Mouse (Mus musculus): ENCODE data around the gene Slc35d2.

Gene Slc35d2

GRCm38 (mm10) chr13:64128858-64129615, at the start of gene Slc35d2:
Slc35d2 (minus strand) TSS chr13:64129368.
- DNase-seq (ENCODE audit: low read depth) = peak; percentile 64

- DNase-seq (ENCODE audit: low read depth) = no peak
These were observed 48.8 kb upstream of the Slc35d2 start for GRCm38 (mm10) chr13:64178000-64178399.

GRCm38 (mm10) chr13:64169746-64170145, 40.6 kb upstream of the Slc35d2 start:
- no peak for DNase-seq (ENCODE audit: low read depth)

GRCm38 (mm10) chr13:64163147-64163715, 34.1 kb upstream of the Slc35d2 start:
- DNase-seq (ENCODE audit: low read depth) = no peak

- DNase-seq (ENCODE audit: low read depth) = no peak
These were observed 33.5 kb upstream of the Slc35d2 start for GRCm38 (mm10) chr13:64162626-64163025.

- no peak for DNase-seq (ENCODE audit: low read depth)
These were observed 32.9 kb upstream of the Slc35d2 start for GRCm38 (mm10) chr13:64161916-64162611.

GRCm38 (mm10) chr13:64161548-64161915, 32.4 kb upstream of the Slc35d2 start, which contains the start of gene Habp4:
Habp4 (plus strand) TSS chr13:64161824.
- peak; percentile 97 for DNase-seq (ENCODE audit: low read depth)

- no peak for DNase-seq (ENCODE audit: low read depth)
These were observed 27.8 kb upstream of the Slc35d2 start for GRCm38 (mm10) chr13:64156966-64157365.

GRCm38 (mm10) chr13:64155171-64155571, 26.0 kb upstream of the Slc35d2 start:
- DNase-seq (ENCODE audit: low read depth) = peak; percentile 54

- peak; percentile 49 for DNase-seq (ENCODE audit: low read depth)
These were observed 25.5 kb upstream of the Slc35d2 start for GRCm38 (mm10) chr13:64154651-64155050.

GRCm38 (mm10) chr13:64153751-64154267, 24.6 kb upstream of the Slc35d2 start:
- peak; percentile 78 for DNase-seq (ENCODE audit: low read depth)

GRCm38 (mm10) chr13:64153083-64153682, 24.0 kb upstream of the Slc35d2 start, which contains the start of gene Zfp367:
Zfp367 (minus strand) TSS chr13:64153202.
- DNase-seq (ENCODE audit: low read depth) = peak; percentile 100

GRCm38 (mm10) chr13:64152671-64153082, 23.5 kb upstream of the Slc35d2 start:
- DNase-seq (ENCODE audit: low read depth) = no peak

GRCm38 (mm10) chr13:64152241-64152669, 23.1 kb upstream of the Slc35d2 start:
- DNase-seq (ENCODE audit: low read depth) = peak; percentile 85

- no peak for DNase-seq (ENCODE audit: low read depth)
These were observed 21.0 kb upstream of the Slc35d2 start for GRCm38 (mm10) chr13:64150121-64150520.

- DNase-seq (ENCODE audit: low read depth) = peak; percentile 73
These were observed 628 bp upstream of the Slc35d2 start for GRCm38 (mm10) chr13:64129616-64130375.

GRCm38 (mm10) chr13:64126316-64126715, 2.9 kb downstream of the Slc35d2 start:
- DNase-seq (ENCODE audit: low read depth) = no peak

GRCm38 (mm10) chr13:64124886-64125285, 4.3 kb downstream of the Slc35d2 start:
- no peak for DNase-seq (ENCODE audit: low read depth)

- no peak for DNase-seq (ENCODE audit: low read depth)
These were observed 5.5 kb downstream of the Slc35d2 start for GRCm38 (mm10) chr13:64123491-64124188.

- DNase-seq (ENCODE audit: low read depth) = peak; percentile 48
These were observed 8.4 kb downstream of the Slc35d2 start for GRCm38 (mm10) chr13:64120760-64121159.

- peak; percentile 59 for DNase-seq (ENCODE audit: low read depth)
These were observed 11.7 kb downstream of the Slc35d2 start for GRCm38 (mm10) chr13:64117442-64117841.

All from 416B (cell line).